Mouse (Mus musculus): Measurements from ENCODE around the gene 3830406C13Rik. TPM values are rescaled to one million over a fixed set of nuclear protein-coding genes. Genes with fewer than 3 reads are reported as not detected.

The 3830406C13Rik gene
- total RNA-seq (2023): 15.0 TPM

GRCm38 (mm10) chr14:12284141-12284912 lies at the start of gene 3830406C13Rik:
3830406C13Rik (plus strand) TSS chr14:12284173.

GRCm38 (mm10) chr14:12283641-12284040 lies 332 bp upstream of the 3830406C13Rik start, which contains the start of gene Gm49355:
Gm49355 (plus strand) TSS chr14:12283976.

GRCm38 (mm10) chr14:12348089-12348488 lies 64.1 kb downstream of the 3830406C13Rik start, which contains the start of gene Fezf2:
Fezf2 (minus strand) TSS chr14:12348189.

Other genes with a start within 250 kb of the 3830406C13Rik start
- not detected for gene Gm49355, start 197 bp upstream of the 3830406C13Rik start, total RNA-seq (2023)
- gene Fezf2, start 64.0 kb downstream of the 3830406C13Rik start, total RNA-seq (2023): not detected